Mouse (Mus musculus) embryonic fibroblast, embryonic 13.5 days (primary cell): Measurements from ENCODE around the gene Med9.

Source experiments
- CTCF ChIP-seq: IDR thresholded peaks from 2 replicates; pipeline ENCODE4 v1.5.1; 2011; ENCODE audit warnings: mild to moderate bottlenecking, control low read depth, low read length, moderate library complexity, borderline replicate concordance; ENCODE audit not compliant: insufficient read depth
- POLR2A ChIP-seq: IDR thresholded peaks from 2 replicates; pipeline ENCODE4 v1.6.1; 2011; ENCODE audit warnings: low read depth, mild to moderate bottlenecking, control low read depth, low read length, moderate library complexity

DNA sequence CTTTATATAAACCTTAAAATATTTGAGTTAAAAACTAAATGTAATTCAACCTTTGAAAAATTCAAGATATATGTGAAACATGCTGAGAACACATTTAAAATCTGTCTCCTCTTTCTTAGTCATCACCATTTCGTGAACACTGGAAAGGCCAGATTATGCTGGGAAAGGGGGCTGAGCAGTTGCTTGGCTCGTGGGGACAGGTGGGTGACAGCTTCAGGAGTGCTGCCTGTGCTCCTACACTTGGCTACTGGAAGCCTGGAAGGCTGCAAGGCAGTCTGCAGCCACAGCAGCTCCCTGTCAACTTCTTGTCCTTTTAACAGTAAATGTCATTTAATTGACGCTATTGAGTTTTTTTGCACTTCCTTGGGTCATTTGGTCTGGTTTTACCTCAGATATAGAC is 57.9 kb downstream of the Med9 start:
- TF ChIP-seq POLR2A, result no peak
- no peak for TF ChIP-seq CTCF
